Mouse (Mus musculus) adrenal gland, adult 18-20 months (tissue): Measurements from ENCODE around the gene Fam187b. TPM values are rescaled to one million over a fixed set of nuclear protein-coding genes. Genes with fewer than 3 reads are reported as not detected.
"Not testable (repeated sequence)": the region's sequence is repeated elsewhere in the genome, so short reads cannot be mapped to it uniquely, and the experiment has no call there.

ENCODE experiments used
- DNase-seq, 2 experiments: peaks; one replicate each; pipeline ENCODE4 v3.0.0; 2021 to 2022; ENCODE audit warnings: low spot score in 2 of 2
- long read RNA-seq, 2 experiments: library from polyadenylated mRNA; stranded (forward); transcript quantifications; one replicate each; pipeline ENCODE4 v2.0.0; 2021
- total RNA-seq, 2 experiments: library from RNA; stranded (reverse); gene quantifications; 1 replicate in 1 of 2; 2 replicates in 1 of 2; pipeline ENCODE4 v1.2.3; 2021

Fam187b gene
- under 1 TPM; 0.61 to 0.66 TPM for total RNA-seq
- long read RNA-seq, experiment 1: 0 reads
- long read RNA-seq, experiment 2: 0 reads

- DNase-seq: peak; percentile 93 to 94
Observed at GRCm38 (mm10) chr7:30973501-30974289, at the start of gene Fam187b. TSS of gene Fam187b (plus strand) at chr7:30973790.

- DNase-seq: no peak
Observed at GRCm38 (mm10) chr7:30924071-30924470, 49.5 kb upstream of the Fam187b start.

DNA sequence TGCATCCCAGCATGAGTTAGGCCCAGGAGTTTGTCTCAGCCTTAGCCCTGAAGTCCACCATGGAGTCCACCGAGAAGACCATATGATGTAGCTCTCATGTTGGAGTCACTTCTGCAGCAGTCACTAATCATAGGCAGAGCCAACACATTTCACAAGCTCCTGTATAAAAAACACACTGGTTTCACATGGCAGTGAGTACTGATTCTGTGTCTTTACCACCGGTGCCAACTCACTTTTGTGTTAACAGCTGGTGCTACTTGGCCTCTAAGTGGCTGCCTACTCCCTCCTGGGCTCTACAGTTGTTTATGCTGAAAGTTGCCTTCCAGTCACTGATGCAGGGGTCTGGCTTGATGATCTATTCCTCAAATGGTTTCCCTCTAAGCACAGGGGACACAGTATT, 49.0 kb upstream of the Fam187b start, which contains the start of gene Hamp2:
TSS of gene Hamp2 (minus strand) at position 101 of the 400 bp plus-strand sequence.
- DNase-seq: not testable (repeated sequence)

- not testable (repeated sequence) for DNase-seq
Observed at GRCm38 (mm10) chr7:30935422-30936099, 38.0 kb upstream of the Fam187b start.

- DNase-seq: not testable (repeated sequence)
Observed at GRCm38 (mm10) chr7:30940070-30940469, 33.5 kb upstream of the Fam187b start.

DNA sequence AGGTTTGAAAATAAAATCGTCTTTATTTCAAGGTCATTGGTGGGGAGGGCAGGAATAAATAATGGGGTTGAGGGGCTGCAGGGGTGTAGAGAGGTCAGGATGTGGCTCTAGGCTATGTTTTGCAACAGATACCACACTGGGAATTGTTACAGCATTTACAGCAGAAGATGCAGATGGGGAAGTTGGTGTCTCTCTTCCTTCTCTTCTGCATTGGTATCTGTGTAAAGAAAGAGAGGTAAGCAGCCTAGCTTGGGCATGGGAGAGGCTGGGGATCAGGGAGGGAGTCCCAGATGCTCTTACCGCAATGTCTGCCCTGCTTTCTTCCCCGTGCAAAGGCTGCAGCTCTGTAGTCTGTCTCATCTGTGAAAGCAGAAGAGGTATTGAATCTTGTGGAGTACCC, 31.2 kb upstream of the Fam187b start:
- DNase-seq: not testable (repeated sequence)

DNA sequence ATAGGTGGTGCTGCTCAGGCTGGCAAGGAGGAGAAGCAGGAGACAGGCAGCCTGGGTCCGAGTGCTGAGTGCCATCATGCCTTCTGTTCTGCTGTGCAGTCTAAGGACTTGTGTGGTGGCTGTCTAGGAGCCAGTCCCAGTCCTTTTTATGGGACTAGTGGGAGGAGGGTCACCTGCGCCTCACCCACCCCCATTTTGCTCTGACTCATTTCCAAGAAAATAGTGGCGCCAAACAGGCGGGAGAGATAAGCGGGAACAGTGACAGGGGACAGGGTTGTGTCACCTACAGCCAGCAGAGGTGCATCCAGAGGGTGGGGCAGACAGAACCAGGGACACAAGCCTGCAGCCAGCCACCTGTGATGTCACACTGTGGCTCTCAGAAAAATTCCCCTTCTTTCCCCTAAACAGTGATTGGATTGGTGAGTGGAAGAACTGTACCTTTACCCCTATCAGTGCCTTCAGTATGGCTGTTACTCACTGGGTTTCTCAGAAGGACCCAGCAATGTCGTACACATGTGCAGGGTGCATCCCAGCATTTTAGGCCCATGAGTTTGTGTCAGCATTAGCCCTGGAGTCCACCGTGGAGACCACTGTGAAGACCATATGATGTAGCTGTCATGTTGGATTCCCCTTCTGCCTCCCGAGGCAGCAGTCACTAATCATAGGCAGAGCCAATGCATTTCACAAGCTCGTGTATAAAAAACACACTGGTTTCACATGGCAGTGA, 29.5 kb upstream of the Fam187b start, which contains the start of gene Hamp:
TSS of gene Hamp (minus strand) at position 124 of the 727 bp plus-strand sequence.
- DNase-seq: no peak

DNA sequence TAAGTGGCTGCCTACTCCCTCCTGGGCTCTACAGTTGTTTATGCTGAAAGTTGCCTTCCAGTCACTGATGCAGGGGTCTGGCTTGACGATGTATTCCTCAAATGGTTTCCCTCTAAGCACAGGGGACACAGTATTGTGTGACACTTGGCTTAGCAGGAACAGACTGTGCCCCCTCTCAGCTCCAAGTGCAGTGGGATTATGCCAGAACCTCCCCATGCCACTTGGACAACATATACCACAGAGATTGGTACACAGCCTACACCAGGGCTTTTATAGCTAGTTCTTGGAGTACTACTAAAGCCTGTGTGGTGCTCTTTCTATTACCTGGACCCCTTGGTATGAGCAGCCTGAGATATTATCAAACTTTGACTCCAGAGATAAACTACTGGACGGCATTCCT, 28.9 kb upstream of the Fam187b start:
- DNase-seq: not testable (repeated sequence)

GRCm38 (mm10) chr7:30945466-30945865, 28.1 kb upstream of the Fam187b start:
- DNase-seq: not testable (repeated sequence)

DNA sequence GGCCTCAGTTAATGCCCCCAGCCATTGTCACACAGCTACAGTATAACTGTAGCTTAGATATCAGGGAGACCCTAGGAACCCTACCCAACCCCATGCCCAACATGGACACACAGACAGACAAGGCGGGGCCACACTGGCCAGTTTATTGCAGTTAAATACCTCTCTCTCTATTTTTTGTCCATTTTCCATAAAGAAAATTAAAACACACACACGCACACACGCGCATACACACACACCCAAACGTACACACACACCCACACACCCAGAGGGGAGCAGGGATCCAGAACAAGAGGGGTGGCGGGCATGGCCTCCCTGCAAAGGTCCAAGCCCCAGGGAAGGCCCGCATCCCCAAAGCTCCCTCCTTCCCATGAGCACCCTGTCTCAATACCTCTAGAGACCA, 27.7 kb upstream of the Fam187b start:
- no peak for DNase-seq

DNA sequence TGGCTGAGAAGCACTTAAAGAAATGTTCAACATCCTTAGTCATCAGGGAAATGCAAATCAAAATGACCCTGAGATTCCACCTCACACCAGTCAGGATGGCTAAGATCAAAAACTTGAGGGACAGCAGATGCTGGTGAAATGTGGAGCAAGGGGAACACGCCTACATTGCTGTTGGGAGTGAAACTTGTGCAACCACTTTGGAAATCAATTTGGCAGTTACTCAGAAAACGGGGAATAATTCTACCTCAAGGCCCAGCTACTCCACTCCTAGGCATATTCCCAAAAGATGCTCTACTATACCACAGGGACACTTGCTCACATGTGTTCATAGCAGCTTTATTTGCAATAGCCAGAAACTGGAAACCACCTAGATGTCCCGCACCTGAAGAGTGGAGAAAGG, 23.7 kb upstream of the Fam187b start:
- DNase-seq: not testable (repeated sequence)

DNA sequence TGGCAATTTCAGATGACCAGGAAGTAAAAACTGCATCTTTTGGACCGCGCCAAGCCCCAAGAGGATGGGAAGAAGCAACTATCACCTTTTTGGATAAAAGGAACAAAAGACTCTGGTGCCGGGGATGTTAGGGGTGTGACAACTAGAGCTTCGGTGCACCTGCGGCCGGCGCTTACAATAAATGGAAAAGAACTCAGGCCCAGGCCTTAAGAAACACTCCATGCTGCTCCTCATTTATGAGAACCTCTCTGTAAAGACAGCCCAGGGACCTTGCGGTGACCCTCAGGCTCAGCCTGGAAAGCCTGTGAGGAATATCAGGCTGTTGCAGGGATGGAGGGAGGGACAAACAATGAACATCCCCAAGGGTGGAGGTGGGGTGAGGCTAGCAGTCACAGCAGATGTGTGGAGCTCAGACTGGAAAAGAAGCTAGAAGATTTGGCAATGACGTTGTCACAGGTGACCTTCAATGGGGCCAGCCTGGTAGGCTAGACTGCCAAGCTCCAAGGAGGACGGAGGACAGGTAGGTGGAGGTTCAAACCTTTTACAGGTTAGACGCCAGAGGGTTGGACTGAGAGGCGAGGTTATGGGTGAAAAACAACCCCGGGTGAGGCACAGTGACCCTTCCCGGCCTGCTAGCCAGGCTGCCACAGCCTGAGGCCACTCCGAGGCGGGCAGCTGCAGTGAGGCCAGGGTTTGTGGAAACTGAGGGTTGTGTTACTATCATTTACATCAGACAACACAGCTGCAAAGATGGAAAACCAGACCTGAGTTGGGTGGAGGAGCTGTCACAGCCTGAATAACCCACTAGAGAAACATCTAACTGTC, 20.9 kb upstream of the Fam187b start:
- DNase-seq: no peak

DNA sequence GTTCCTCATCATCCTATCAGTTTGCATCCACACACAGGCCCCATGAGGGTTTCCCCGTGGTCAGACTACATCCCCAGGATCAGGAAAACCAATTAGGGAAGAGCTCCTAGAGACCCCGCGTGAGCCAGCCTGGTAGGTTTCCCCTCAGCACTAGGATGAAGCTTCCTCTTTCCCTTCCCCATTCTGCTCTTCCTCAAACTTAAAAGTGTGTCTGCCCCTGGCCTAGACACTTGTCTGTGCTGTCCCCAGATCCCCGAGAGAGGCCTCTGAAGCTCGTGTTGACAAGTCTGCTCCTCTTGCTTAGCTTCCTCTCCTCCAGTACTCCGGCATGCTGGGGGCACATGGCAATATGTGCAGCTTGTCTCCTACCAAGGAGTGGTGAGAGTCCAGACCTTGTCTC, 20.1 kb upstream of the Fam187b start:
- DNase-seq: no peak

DNA sequence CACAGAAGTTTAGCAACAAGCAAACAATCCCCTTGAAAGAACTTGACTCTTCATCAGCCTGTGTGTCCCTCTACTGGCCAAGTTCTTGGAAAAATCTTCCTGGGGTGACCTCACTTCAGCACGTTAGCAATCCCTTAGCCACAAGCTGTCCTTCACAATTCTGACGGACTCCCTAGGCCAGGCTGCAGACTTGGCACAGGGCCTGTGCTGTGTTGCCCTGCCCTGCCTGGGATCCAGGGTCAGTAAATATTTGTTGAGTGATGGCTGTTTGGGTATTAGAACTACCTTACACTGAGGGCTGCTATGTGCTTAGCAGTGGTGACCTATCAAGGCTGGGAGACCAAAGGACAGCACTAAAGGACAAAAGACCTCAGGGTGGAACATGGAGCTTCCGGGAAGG, 19.6 kb upstream of the Fam187b start:
- DNase-seq: peak; percentile 47 to 65

- DNase-seq: no peak
Observed at GRCm38 (mm10) chr7:30954971-30955520, 18.5 kb upstream of the Fam187b start.

DNA sequence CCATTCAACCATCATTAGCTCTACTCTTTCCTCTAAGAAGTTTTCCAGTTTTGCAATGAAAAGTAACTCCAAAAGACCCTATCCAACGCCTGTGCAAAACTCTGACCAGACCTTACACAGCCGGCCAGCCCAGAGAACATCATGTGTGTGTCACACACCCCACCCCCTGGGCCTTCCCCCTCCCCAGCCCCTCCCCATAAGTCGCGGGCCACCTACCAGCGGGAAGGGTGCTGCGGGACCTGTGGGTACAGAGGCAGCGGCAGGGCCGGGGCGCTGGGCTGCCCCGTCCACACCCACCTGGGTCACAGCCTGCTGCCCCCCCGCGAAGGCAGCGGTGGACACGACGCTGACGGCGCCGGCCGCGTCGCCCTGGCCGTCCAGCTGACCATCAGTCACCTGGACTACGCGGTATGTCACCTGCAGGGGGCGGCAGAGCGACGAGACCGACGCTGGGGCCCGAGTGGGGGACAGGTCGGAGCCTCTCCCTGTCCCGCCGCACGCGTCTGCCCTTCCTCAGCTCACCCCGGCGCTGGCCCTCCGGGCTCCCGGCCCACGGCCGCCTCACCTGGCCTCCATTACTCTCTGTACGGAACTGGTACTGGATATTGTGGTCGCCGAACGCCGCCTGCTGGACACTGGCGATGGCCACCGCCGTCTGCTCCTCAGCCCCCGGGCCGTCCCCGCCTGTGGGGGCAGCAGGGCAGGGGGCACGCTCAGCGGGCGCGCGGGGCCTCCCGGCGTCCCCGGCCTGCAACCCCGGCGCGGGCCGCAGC, 17.8 kb upstream of the Fam187b start:
- DNase-seq: peak; percentile 93

DNA sequence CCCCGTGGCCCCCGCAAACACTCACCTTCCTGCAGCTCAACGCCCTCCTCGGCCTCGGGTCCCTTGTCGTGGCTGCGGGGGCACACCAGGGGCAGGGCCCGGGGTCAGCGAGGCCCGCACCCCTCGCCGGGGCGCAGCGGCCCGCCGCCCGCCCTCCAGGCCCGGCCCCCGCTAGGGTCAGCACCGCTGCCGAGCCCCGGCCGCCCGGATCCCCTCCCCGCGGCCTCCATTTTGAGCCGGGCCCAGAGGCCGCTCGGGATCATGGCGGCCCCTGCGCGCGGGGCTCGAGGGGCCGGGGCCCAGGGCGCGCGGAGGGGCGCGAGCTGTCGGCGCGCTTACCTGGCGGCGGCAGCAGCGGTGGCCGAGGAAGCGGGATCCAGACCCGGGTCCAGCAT, 17.2 kb upstream of the Fam187b start:
- peak in 1 of 2 experiments; percentile 60 for DNase-seq

DNA sequence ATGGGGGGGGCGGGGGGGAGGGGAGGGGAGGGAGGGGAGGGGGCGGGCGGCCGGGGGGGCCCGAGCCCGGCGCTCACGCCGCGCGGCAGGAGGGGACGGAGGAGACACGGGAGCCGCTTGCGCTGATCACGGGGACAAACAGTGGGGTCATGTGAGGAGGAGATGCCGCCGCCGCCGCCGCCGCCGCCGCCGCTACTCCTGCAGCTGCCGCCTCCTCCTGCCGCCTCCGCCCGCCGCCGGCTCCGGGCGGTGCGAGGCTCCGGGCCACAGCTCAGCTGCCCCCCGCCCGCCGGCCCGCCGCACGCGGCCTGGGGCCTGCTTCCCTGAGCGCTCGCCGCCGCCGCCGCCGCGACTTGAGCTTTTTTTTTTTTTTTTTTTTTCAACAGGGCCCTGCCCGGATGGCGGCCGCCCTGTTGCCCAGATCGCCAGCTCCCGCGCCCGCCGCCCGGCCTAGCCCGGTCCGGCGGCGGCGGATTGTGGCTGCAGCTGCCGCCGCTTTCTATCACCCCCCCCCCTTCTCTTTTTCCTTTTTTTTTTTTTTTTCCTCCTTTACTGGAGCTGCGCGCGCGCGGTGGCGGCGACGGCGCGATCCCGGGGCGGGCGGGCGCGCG, 16.7 kb upstream of the Fam187b start, which contains the start of gene Usf2:
TSS of gene Usf2 (minus strand) at position 48 of the 611 bp plus-strand sequence.
- peak; percentile 72 to 76 for DNase-seq

DNA sequence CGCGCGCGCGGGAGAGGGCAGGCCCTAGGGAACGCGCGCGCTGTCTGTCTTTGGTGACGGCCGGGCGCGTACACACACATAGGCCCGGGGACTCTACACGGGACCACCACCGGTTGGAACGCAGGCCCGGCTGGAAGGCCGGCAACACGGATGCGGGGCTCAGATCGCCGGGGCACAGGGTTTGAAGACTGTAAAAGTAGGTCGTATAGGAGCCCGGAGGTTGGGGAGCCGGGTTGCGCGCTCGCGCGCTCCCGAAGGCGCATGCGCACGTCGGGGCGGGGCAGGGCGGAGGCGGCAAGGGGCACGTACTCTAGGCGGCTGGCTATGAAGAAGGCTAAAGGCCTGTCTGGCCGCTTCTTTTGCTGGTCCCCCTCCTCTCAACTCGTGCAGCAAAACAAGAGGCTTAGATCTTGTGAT, 16.2 kb upstream of the Fam187b start:
- DNase-seq: peak; percentile 94 to 95
